ENCODE assay signal across 23 mouse cellular contexts in the genomic region with DNA sequence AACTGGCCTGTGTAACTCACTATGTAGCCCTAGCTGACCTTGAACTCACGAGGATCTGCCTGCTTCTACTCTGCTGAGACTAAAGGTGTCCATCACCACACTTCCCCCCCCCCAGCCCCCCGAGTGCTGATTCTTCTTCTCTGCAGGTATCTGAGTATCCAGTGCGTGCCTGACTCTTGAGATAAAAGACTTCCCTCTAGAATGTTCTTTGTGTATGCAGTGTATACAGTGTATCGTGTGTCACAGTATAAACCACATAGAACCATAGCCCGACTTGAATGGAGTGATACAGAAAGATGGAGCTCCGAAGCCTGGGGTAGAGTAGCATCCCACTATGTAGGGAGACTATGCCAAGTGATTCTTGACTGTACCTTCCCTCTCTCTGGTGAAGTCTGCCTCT. TPM values are rescaled to one million over a fixed set of nuclear protein-coding genes. Genes with fewer than 3 reads are reported as not detected.
"Had no signal": no experiment of that assay in that cellular context is flagged by ENCODE, and none has a peak within 500 bp of the region (broad histone marks: within the 10 kb centered on the region; RNA-seq: fewer than 3 reads in every experiment).

No protein-coding gene starts in this region.

- H3K27me3 ChIP-seq: kidney, embryonic 15.5 days; midbrain, embryonic 15.5 days; neural tube, embryonic 12.5 days; neural tube, embryonic 15.5 days had no signal

- H3K9me3 ChIP-seq: kidney, embryonic 15.5 days; limb, embryonic 12.5 days; limb, embryonic 15.5 days; midbrain, embryonic 12.5 days; midbrain, embryonic 15.5 days; neural tube, embryonic 12.5 days; neural tube, embryonic 15.5 days had no signal

- H3K4me2 ChIP-seq: kidney, embryonic 15.5 days; limb, embryonic 12.5 days; limb, embryonic 15.5 days; midbrain, embryonic 12.5 days; midbrain, embryonic 15.5 days; neural tube, embryonic 12.5 days; neural tube, embryonic 15.5 days had no signal

- H3K27ac ChIP-seq: kidney, embryonic 15.5 days; limb, embryonic 12.5 days; limb, embryonic 15.5 days; midbrain, embryonic 12.5 days; midbrain, embryonic 15.5 days; neural tube, embryonic 12.5 days; neural tube, embryonic 15.5 days; stomach, postnatal 0 days had no signal

- DNase-seq: kidney, adult 11 months; kidney, adult 8-10 months; kidney, postnatal 10 days; kidney, postnatal 36 days; left cerebral cortex, postnatal 4 days; lung, adult 2 months; lung, postnatal 14 days; lung, postnatal 4 days; right cerebral cortex, adult 18-20 months; right cerebral cortex, postnatal 14 days; right cerebral cortex, postnatal 4 days; thymus, adult 2 months; thymus, postnatal 14 days; thymus, postnatal 4 days had no signal

- H3K4me3 ChIP-seq: kidney, embryonic 15.5 days; limb, embryonic 12.5 days; limb, embryonic 15.5 days; midbrain, embryonic 12.5 days; midbrain, embryonic 15.5 days; neural tube, embryonic 12.5 days; neural tube, embryonic 15.5 days had no signal

- H3K9ac ChIP-seq: kidney, embryonic 15.5 days; limb, embryonic 12.5 days; limb, embryonic 15.5 days; midbrain, embryonic 12.5 days; midbrain, embryonic 15.5 days; neural tube, embryonic 12.5 days; neural tube, embryonic 15.5 days had no signal

- H3K4me1 ChIP-seq: kidney, embryonic 15.5 days; limb, embryonic 15.5 days had no signal

- ATAC-seq: midbrain, embryonic 15.5 days had no signal

- H3K36me3 ChIP-seq: kidney, embryonic 15.5 days; limb, embryonic 12.5 days; limb, embryonic 15.5 days; midbrain, embryonic 12.5 days; midbrain, embryonic 15.5 days; neural tube, embryonic 15.5 days had no signal

RNA-seq across cellular contexts. Expression of gene Scube2, which starts 21.4 kb away (rescaled TPM):
- total RNA-seq: megakaryocyte progenitor cell, adult 5-6 weeks had no signal
